Mouse (Mus musculus) midbrain, embryonic 16.5 days (tissue): ENCODE measurements around the gene Arhgef28. TPM values are rescaled to one million over a fixed set of nuclear protein-coding genes. Genes with fewer than 3 reads are reported as not detected.
"Not testable (repeated sequence)": the region's sequence is repeated elsewhere in the genome, so short reads cannot be mapped to it uniquely, and the experiment has no call there.

Experiments used
- ATAC-seq: fragments of 200-750 bp; cut with Nextera tagmentation; 2 replicates; pipeline ENCODE4 v1.8.0; 2017; ENCODE audit warnings: moderate TSS enrichment
- H3K27ac ChIP-seq: fragments of 300-500 bp; sonication (generic); 2 replicates; pipeline ENCODE4 v1.5.1; 2014; ENCODE audit warnings: mild to moderate bottlenecking, low read length, mixed read lengths
- H3K27me3 ChIP-seq: fragments of 300-500 bp; sonication (generic); 2 replicates; pipeline ENCODE4 v1.6.1; 2014; ENCODE audit warnings: low read depth, low read length, mixed read lengths; ENCODE audit not compliant: control insufficient read depth, insufficient read depth
- H3K36me3 ChIP-seq: fragments of 300-500 bp; sonication (generic); 2 replicates; pipeline ENCODE4 v1.6.1; 2014; ENCODE audit warnings: mild to moderate bottlenecking, low read length, moderate library complexity, mixed read lengths; ENCODE audit not compliant: control insufficient read depth, insufficient read depth
- H3K4me1 ChIP-seq: fragments of 300-500 bp; sonication (generic); 2 replicates; pipeline ENCODE4 v1.6.1; 2014; ENCODE audit warnings: mild to moderate bottlenecking, low read length, mixed read lengths; ENCODE audit not compliant: control insufficient read depth, insufficient read depth
- H3K4me2 ChIP-seq: fragments of 300-500 bp; sonication (generic); 2 replicates; pipeline ENCODE4 v1.6.1; 2014; ENCODE audit warnings: mild to moderate bottlenecking, low read length, mixed read lengths
- H3K4me3 ChIP-seq: fragments of 300-500 bp; sonication (generic); 2 replicates; pipeline ENCODE4 v1.5.1; 2014; ENCODE audit warnings: low read depth, mild to moderate bottlenecking, low read length, moderate library complexity, mixed read lengths
- H3K9ac ChIP-seq: fragments of 300-500 bp; sonication (generic); 2 replicates; pipeline ENCODE4 v1.6.1; 2014; ENCODE audit warnings: low read depth, low read length, mixed read lengths
- H3K9me3 ChIP-seq: fragments of 300-500 bp; sonication (generic); replicated peaks from 2 replicates; pipeline ENCODE4 v1.6.1; 2014; ENCODE audit warnings: mild to moderate bottlenecking, low read length, mixed read lengths; ENCODE audit not compliant: control insufficient read depth, poor library complexity, severe bottlenecking
- WGBS: fragments of 180-500 bp; shearing (Covaris S2); extraction: QIAGEN DNeasy Blood & Tissue Kit; methylation state at CpG from one replicate; pipeline ENCODE4 v1.1.7; 2014; 5-methylcytosine and 5-hydroxymethylcytosine counted together
- polyA plus RNA-seq: library from polyadenylated mRNA; unstranded; fragments of >200 nt; fragmentation: Nextera tagmentation; extraction: Ambion mirVana; gene quantifications from 2 replicates; pipeline ENCODE4 v1.2.1, GENCODE M21; 2015

Arhgef28 gene
- polyA plus RNA-seq, 1 experiment from 2014 or later = 35.1 TPM

GRCm38 (mm10) chr13:98027122-98027521 lies 179.1 kb downstream of the Arhgef28 start:
- no peak overlapping the region for H3K4me3 ChIP-seq
- H3K27me3 ChIP-seq = no peaks in the 10 kb centered on the region
- H3K36me3 ChIP-seq = no peaks in the 10 kb centered on the region
- peaks cover 8% of the 10 kb centered on the region for H3K4me1 ChIP-seq
- H3K4me2 ChIP-seq = no peak overlapping the region
- ATAC-seq = no peak
- no peak overlapping the region for H3K9ac ChIP-seq
- WGBS = 81% methylated on average over 5 of the region's 5 CpGs
- no peaks in the 10 kb centered on the region for H3K9me3 ChIP-seq
- H3K27ac ChIP-seq = no peak overlapping the region

DNA sequence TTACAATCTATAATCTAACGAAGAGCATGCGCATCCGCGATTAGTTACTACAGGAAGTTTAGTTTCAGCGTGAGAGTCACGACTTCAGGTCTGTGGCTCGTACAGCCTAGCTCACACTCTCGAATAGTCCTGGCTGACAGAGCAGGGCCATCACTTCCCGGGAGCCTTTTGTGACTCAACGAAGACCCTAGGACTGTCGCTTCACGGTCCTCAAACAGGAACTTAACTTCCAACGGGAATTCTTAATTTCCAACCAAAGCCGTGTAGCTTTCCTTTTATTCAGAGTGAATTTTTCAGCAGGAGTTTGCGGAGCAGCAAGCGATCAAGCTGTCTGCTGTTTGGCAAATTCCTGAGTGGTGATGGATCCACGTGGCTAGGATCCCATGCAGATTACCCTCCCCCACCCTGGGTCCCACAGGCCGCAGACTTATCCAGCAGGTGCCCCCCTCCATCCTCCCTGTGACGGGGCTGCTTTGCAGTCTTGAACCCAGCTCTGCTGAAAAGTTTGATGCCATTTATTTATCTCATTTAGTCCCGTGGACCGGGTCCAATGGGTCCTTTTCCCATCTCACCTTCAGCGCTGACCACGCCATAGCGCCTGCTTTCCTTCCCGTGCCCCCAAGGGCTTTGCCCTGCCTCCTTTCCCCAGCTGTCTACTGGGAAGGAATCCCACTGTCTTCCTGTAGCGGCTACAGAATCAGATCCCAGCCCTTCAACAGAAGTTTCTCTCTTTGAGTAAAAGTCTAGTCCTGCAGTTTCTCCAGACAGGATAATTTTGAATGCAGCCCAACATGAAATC lies 180.3 kb downstream of the Arhgef28 start:
- Histone ChIP-seq H3K4me2 (no peak overlapping the region), H3K36me3 (no peaks in the 10 kb centered on the region), H3K27ac (no peak overlapping the region), H3K27me3 (no peaks in the 10 kb centered on the region), H3K9ac (no peak overlapping the region), H3K4me3 (no peak overlapping the region), H3K9me3 (no peaks in the 10 kb centered on the region), H3K4me1 (peaks cover 8% of the 10 kb centered on the region)
- ATAC-seq = no peak
- WGBS = 77% methylated on average over 26 of the region's 26 CpGs

GRCm38 (mm10) chr13:98025162-98025561 lies 181.1 kb downstream of the Arhgef28 start:
- no peak for ATAC-seq
- peaks cover 8% of the 10 kb centered on the region for H3K4me1 ChIP-seq
- no peak overlapping the region for H3K9ac ChIP-seq
- 87% methylated on average over 7 of the region's 7 CpGs for WGBS
- no peak overlapping the region for H3K4me2 ChIP-seq
- H3K27me3 ChIP-seq = no peaks in the 10 kb centered on the region
- no peaks in the 10 kb centered on the region for H3K9me3 ChIP-seq
- H3K27ac ChIP-seq = no peak overlapping the region
- H3K36me3 ChIP-seq = no peaks in the 10 kb centered on the region
- no peak overlapping the region for H3K4me3 ChIP-seq

- Histone ChIP-seq H3K27ac (no peak overlapping the region), H3K4me1 (peaks cover 8% of the 10 kb centered on the region), H3K4me3 (no peak overlapping the region), H3K9ac (no peak overlapping the region), H3K4me2 (no peak overlapping the region), H3K36me3 (no peaks in the 10 kb centered on the region), H3K9me3 (no peaks in the 10 kb centered on the region), H3K27me3 (no peaks in the 10 kb centered on the region)
- WGBS = 93% methylated on average over 12 of the region's 12 CpGs
- ATAC-seq = no peak
These were observed 181.6 kb downstream of the Arhgef28 start for GRCm38 (mm10) chr13:98024680-98025079.

DNA sequence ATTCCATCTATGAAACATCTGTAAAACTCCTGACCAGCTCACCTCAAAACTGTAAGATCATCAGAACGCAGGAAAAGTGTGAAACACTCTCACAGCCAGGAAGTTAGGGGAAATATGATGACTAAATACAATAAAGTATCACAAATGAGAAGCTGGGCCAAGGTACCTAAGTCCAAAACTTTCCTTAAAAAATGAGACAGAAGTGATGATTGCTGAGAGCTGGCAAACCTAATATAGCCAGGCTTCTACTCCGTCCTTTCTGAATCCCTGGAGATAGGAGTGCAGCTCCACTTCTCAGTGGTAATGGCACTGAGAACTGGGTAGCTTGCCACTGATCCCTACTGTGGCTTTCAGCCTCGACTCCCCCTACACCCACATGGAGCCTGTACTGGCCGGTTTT lies 184.3 kb downstream of the Arhgef28 start:
- no peak for ATAC-seq

DNA sequence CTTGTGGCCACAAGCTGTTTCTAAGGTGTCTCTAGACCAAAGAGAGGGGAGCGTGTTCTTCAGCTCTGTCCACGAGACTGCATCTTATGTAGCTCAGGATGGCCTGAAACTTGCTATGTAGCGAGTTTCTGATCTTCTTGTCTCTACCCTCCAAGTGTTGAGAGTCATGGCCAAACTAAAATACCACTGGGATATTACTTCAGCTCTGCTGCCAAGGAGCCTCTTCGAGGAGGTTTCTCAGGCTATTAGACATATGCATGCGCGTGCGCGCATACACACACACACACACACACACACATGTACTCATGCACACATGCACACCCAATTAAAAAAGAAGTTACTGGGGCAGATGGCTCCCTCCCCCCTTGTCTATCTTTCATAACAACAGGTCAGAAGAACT lies 187.4 kb downstream of the Arhgef28 start:
- not testable (repeated sequence) for H3K9me3 ChIP-seq, H3K4me2 ChIP-seq, H3K36me3 ChIP-seq, H3K27ac ChIP-seq, H3K4me3 ChIP-seq, H3K9ac ChIP-seq, ATAC-seq, H3K27me3 ChIP-seq, H3K4me1 ChIP-seq
- WGBS = 96% methylated on average over 8 of the region's 8 CpGs

More for the DNA sequence above, 184.3 kb downstream of the Arhgef28 start:
- Histone ChIP-seq H3K9me3 (no peaks in the 10 kb centered on the region), H3K4me1 (peaks cover 2% of the 10 kb centered on the region; the same call in 1 of the 2 replicates), H3K4me2 (no peak overlapping the region), H3K9ac (no peak overlapping the region), H3K36me3 (no peaks in the 10 kb centered on the region), H3K27ac (no peak overlapping the region), H3K27me3 (no peaks in the 10 kb centered on the region), H3K4me3 (no peak overlapping the region)
- 77% methylated on average over 4 of the region's 4 CpGs for WGBS

DNA sequence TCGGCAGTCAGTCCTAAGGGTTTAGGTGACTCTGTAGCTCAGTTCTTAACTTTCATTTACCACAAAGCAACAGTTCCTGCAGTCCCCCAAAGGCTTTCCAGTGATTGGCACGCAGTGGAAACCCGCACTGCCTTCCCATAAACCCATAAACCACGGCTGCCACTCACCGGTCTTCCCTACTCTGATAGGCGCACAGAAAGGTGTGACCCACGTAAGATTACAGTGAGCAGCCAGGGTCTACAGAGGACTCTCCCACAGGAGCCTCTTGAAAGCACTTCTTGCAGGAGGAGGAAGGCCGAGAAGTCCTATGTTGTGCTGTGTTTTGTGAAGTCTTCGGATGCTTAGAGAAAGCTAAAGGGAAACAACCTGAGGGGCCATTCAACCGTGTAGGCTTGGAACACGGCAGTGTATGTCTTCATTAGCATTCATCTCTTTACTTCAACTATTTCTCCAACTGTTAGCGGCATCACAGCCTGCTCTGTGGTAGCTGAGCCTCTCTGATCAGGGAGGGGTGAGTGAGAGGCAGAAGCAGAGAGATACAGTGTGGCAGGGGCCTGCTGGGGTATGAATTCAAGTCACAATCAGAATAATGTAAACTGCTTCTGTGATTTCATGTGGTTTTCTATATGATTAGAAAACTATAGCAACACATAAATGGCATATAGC lies 189.2 kb downstream of the Arhgef28 start:
- H3K4me2 ChIP-seq = peak overlapping the region; percentile 54
- H3K4me3 ChIP-seq = peak overlapping the region; percentile 35
- no peaks in the 10 kb centered on the region for H3K9me3 ChIP-seq
- WGBS = 9% methylated on average over 12 of the region's 12 CpGs
- no peaks in the 10 kb centered on the region for H3K27me3 ChIP-seq
- peaks cover 5% of the 10 kb centered on the region for H3K4me1 ChIP-seq
- peak overlapping the region; percentile 42 for H3K9ac ChIP-seq
- no peaks in the 10 kb centered on the region for H3K36me3 ChIP-seq
- ATAC-seq = peak; percentile 93
- peak overlapping the region; percentile 62 for H3K27ac ChIP-seq

- H3K36me3 ChIP-seq = no peaks in the 10 kb centered on the region
- H3K4me2 ChIP-seq = peak overlapping the region; percentile 54
- H3K4me1 ChIP-seq = peaks cover 5% of the 10 kb centered on the region
- peak overlapping the region; percentile 62 for H3K27ac ChIP-seq
- peak overlapping the region; percentile 35 for H3K4me3 ChIP-seq
- 6% methylated on average over 33 of the region's 33 CpGs for WGBS
- H3K27me3 ChIP-seq = no peaks in the 10 kb centered on the region
- peak overlapping the region; percentile 39 for H3K9ac ChIP-seq
- no peaks in the 10 kb centered on the region for H3K9me3 ChIP-seq
- peak; percentile 69 for ATAC-seq
These were observed 190.0 kb downstream of the Arhgef28 start for GRCm38 (mm10) chr13:98015981-98016922.
